Mouse (Mus musculus): ENCODE results near the gene Zbtb44.
A peak's percentile ranks its signal among the peaks of the same experiment; 100 is the strongest.

Zbtb44 gene

DNA sequence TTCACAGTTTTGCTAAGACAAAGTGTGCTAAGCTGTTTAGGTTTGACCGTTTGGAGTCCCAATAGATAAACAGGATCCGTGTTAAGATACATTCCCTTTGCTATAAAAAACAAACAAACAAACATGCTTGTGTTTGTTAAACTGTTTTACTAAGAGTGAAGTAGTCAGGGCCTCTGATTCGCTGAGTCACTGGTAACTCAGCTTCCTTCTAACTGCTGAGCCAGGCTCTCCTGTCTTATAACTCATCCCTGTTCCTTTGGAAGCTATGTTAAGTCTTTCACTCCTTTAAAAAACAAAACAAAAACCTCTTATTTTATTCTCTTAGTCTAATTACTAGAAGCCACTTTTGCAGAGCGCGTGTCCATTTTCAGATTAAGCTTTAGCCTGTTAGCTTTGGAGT lies 41.8 kb downstream of the Zbtb44 start:
- no peak for DNase-seq

DNA sequence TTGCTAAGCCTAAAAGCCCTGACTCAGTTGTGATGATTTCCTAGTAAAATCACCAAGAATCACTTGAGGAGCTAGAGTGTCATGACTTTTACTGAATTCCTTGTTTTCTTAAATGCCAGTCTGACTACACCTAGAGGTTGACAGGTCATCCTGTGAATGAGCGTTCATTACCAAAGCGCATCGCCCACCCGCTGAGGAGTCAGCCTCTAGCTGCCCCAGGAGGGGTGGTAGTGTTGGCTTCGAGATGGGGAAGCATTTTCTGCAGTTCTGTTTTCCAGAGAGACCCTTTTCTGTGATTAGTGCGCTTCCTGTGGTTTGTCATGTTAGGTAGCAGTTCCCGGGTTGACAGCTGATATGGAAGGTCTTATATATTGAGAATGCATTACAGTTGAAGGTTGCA lies 43.4 kb downstream of the Zbtb44 start:
- no peak for DNase-seq

DNA sequence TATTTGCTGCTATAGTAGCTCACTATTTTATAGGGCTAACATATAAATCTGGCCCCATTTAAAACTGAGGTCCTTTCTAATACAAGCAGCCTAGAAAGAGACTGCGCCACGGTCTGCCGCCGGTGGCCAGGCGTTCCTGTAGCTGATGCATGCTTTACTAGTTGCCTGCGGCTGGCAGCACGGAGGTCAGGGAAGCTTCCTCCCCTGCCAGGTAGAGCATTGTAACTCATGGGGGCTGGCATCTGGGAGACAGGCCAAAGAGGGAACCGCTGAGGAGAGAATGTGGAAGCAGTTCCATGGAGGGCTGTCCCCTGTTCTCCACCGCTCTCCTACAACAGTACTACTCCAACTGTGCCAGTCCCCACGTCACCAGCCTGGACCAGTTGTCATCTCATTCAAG lies 44.4 kb downstream of the Zbtb44 start:
- DNase-seq: no peak

DNA sequence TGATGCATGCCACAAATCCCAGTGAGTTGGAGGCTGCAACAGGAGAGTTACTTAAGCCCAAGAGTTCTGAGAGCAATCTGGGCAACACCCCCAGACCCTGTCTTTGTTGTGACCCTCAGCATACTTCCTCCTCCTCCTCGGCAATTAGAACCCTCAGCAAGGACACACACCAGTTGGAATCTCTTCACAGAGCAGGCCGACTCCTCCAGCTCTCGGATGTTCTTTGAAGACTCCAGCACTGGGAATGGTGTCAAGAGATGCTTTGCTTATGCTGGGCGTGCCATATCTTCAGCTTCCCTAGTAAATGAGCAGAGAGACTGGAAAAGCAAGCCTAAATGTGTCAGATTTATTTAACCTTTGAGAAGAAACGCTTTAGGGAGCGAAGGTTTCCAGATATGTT lies 50.3 kb downstream of the Zbtb44 start:
- no peak for DNase-seq

DNA sequence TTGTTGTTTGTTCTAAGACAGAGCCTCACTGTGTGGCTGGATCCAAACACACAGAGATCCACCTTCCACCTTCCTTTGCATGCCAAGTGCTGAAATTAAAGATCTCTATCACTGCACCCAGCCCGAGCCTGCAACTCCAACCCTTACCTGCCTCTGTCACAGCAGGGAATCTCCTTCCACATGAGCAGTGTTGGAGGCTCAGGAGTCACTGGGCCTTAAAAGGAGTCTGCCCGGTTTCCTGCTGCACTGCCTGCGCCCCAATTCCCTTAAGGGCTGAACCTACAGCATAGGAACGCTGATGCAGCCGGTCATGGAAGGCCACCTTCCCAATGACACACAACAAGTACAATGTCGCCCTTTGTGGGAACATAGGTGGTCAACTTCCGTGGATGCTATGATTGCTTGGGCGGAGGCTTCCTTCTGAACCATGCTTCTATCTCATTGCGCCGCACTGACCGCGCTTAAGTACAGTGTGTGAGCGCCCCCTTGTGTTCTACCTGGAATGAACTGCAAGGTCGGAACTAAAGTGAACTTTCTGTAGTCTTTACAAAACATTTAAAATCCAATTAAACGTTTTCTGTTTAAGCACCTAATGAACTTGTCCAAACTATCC lies 51.7 kb downstream of the Zbtb44 start:
- peak; percentile 50 for DNase-seq

DNA sequence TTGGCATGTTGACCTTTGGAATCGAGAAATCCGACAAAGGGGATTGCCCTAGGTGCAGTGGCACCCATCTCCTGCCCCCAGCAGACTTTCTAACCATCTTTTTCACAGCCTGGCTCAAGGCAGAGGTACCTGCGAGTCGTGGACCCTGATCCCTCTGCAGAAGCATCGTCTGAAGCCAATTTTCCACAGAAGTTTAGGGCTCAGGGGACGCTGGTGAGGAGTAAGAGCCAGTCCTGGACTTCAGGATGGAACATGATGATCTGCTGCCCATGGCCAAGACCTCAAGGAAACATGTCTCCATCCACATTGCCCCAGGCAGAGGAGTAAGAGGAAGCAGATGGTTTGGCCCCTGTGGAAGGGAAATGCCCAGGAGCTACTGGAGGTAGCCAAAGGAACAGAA lies 52.3 kb downstream of the Zbtb44 start:
- DNase-seq: no peak

DNA sequence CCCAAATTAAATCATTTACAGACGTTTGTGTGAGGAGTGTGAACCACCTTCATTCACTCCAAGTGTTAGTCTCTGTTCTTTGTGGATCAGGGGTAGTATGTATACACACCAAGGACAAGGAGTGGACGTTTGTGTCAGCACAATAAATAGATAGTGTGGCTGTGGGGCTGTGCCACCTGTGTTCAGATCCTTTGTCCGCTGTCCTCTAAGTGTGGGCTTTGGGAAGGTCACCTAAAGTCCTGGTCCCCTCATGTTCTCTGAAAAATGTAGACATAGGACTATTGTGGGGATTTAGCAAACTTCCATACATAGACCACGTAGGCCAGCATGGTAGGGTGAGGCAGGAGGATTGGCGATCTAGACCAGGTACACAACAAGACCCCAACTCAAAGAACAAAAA lies 55.1 kb downstream of the Zbtb44 start:
- no peak for DNase-seq

DNA sequence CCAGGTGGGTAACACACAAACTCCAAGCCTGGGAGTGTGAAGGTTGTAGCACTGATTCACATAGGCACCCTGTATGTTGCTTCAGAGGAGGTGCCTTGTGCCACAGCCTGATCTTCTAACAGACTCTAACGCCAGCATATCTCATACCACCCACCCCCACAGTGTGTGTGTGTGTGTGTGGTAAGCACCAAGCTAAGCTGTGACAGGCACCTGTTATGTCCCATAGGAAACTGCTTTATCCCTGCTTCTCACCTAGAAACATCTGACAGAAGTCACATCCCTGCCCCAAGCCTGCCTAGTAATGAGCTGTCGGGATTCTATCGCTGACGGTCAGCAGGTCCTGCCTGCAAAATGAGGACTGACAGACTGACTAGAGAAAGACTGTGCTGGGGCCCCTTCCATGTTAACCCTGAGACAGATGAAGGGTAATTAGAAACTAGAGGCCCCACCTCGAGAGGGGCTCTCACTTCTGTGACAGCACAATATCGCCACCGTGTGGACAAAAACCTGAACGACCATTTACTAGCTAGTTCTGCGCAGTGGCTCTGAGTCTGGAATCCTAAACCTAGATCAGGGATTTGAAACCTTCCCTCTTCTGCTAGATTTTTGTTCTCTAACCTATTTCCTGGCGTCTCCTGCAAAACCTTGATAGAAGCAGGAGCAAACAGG lies 55.8 kb downstream of the Zbtb44 start:
- DNase-seq: no peak

DNA sequence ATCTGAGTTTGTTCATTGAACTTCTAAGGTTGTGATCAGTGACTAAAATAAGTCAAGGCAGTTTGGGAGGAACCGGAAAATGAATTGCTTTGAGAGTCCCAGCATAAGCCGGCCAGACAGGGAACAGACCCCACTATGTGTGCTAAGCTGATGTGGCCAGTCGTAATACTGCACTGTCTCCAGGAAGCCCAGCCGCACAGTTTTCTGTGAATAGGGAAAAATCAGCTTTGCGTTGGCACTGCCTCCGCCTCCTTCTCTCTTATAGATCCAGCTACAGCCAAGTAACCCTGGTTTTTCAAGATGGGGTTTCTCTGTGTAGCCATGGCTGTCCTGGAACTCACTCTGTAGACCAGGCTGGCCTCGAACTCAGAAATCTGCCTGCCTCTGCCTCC lies 56.3 kb downstream of the Zbtb44 start:
- no peak for DNase-seq

DNA sequence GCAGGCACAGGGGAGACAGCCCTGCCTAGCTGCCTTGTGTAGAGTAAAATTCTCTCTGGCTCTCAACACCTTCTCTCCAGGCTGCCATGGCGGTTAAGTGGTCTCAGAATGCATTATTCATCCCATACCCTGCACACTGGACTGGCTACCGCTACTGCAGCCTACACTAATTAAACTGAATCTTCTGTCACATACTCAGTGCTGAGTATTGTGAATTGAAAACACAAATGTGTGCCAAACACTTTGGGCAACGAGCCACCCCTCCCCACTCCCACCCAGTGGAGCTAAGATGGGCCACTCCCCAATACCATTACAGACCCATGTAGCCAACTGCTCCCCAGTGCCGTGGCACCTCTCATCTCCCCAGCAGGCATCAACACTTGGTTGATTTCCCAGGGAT lies 57.0 kb downstream of the Zbtb44 start:
- DNase-seq: no peak

DNA sequence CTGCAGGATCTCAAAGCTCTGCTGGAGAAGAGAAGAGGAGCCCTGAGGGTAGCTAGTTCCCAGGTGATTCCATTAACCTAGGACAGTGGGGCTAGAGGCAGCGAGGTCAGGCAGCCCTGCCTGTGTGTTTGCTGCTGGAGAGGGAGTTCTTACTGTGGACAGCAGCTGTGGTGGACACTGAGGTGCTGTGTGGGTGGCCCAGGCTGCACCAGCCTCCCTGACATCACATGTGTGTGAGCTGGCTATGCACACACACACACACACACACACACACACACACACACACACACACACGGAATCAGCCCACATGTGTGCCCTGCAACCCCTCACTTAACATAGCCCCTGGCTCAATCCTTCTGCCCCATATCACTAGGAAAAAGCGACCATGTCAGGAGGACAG lies 57.7 kb downstream of the Zbtb44 start:
- no peak for DNase-seq

DNA sequence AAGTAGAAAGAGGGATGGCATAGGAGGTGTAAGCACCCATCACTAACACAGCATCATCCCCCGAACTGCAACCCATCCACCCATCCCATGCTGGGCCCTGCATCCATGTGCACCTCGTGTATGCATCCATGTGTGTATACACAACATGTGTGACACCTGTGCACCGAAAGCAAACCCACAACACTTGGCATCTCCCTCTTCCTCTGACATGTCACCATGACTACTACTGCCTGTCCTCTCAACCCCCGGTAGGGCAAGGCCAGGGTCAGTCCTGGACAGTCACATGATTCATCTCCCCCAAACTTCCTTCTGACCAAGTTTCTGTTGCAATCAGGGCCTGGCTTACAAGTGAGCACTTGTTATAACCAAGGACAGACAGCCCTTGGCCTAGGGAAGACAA lies 58.4 kb downstream of the Zbtb44 start:
- no peak for DNase-seq

DNA sequence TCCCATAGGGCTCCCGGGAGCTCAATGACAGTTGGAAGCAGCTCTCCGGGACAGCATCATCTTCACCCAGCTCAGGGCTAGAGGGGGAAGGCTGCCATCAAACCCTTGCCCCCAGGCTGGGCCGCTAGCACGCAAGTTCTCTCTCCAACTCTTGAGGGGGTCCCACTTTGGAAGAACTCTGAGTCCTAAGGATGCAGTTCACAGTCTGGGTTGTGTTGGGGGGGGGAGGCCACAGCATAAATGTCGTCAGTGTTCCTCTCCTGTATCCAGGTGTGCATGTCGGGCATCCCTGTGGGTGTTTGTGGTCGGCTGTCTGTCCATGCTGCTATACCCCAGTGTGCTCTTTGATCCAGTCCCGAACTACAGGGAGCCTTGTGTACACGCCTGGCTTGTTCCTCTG lies 59.1 kb downstream of the Zbtb44 start:
- DNase-seq: no peak

DNA sequence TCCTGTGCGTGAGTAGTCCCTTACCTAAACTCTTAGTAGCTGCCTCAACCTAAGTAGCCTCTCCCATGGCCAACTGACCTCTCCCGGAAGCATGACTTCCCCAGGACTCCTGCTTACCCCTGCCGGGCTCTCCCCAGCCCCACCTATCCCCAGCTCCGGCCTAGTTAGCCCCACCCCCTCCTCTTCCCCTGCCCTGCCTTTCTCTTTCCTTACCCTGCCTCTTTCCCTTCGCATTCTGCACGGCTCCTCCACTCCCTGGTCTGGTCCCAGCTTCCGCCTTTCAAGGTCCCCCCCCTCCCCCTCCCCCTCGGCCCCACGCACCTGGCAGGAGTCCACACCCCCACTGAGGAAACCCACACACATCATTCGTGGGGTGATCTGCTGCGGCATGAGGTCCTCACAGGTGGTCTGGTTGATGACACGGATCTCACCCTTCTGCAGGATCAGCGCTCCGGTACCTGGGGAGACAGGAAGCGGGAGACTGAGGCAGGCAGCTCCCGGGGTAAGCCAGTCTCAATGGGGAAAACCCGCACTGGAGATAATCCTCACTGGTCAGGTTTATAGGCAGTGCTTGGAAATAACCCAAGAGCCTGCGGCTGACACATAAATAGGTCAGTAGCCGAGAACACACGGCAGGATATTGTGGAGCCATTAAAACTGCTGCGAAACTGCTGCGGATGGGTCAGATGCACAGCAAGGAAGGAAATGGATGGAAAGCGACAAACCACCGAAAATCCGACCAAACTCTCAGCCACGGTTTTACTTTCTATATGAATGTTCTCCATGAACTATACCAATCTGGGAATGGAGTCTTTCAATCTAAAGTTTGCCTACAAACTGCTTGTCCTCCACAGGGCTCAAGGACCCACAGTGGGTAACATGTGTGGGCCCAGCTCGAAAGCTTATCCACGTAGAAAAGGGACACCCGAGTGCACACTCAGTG lies 59.9 kb downstream of the Zbtb44 start:
- peak; percentile 57 for DNase-seq

DNA sequence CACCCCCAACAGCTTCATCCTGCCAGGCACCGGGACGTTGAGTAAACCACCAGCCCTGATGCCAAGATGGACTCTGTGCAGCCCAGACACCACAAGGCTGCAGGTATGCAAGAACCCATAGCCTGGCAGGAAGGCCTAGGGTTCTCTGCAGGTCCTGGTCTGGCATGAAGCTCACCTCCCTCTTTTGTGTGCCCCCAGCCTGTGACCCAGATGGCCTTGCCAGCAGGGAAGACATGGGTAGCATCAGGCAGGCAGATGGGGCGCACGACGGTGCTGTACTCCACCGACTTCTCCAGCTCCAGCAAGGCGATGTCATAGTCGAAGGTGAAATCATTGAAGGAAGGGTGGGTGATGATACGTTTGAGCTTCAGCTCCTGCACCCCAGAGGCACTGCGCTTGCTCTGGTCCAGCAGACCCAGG lies 60.7 kb downstream of the Zbtb44 start:
- DNase-seq: peak; percentile 71

DNA sequence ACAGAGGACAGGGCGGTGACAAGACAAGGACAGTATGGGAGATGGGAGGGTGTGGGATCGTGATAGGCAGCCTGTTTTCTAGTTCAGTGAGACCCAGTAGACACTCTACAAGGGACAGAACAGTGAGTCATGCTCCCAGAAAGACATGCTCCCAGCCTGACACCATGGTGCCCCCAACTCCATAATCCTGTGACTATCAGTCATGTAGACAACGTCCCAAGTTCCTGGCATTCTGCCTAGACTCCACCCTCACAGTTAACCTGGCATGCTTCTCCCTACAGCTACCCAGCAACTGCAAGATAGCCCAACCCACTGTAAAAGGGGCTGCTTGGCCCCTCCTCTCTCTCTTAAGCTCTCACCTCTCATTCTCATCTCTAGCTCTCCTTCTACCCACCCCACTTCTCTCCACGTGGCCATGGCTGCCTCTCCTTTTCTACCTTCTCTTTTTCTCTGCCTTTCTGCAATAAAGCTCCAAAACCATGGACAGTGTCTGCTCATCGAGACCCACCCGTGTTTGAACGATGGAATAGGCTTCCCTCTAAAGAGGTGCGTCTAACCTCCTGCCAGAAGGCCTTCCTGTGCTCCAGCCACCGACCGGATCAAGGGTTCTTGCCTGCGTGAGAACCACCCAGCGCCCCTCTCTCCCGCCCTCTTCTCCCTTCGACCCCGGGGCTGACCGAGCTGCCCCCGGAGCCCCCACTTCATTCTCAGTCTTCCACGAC lies 61.8 kb downstream of the Zbtb44 start:
- no peak for DNase-seq

DNA sequence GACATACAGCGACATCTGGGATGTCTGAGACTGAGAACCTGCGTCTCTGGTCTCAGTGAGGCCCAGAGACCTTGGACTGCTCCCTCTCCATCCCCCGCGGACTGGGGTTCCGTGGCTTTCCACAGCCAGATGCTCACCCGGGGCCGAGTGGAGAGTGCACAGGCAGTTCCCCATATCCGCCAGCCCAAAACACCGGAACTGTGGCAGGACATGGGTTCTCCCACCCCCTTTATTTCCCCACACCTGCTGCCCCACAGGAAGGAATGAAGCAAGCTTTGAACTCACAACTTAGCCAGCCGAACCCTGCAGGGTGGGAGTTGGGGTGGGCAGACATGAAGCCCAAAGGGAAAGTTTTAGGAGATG lies 62.4 kb downstream of the Zbtb44 start:
- DNase-seq: no peak

DNA sequence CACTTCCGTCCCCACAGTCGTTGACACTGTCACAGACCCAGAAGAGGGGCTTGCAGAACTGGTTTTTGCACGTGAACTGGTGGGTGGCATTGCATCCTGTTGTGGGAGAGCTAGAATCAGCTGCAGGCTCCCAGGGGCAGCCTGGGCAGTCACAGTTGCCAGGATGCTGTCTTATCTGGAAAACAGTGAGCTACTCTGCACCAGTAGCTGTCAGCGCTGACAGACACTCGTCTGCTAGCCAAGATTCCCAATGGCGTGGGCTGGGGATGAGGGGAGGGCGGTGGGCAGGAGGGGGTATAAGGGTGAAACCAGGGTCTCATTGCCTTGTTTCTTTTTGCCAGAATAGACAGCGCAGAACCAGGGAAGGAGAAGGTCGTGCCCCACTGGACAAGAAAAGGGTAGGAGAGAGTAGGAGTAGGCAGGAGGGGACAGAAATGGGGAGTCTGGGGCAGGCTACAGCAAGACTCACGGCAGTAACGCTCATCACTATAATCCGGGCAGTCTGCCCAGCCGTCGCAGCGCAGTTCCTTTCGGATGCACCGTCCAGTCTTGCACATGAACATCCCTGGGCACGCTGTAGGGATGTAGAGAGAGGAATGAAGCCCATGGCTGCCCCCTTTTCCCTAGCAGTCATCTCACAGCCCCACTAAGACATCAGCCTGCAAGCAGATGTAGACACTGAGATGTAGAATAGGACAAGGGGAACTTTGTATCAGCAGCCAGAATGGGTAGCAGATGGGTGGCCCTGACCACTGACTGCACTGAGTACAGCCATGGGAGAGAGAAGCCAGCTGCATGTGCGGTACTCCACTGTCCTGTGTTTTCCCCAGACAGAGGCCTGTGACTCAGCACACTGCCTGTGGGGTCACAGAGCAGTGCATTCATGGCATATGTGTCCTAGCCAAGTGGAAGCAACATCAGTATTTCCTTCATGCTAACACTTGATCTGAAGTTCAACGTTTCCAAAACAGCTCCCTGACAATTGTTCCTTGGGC lies 66.9 kb downstream of the Zbtb44 start:
- DNase-seq: no peak

DNA sequence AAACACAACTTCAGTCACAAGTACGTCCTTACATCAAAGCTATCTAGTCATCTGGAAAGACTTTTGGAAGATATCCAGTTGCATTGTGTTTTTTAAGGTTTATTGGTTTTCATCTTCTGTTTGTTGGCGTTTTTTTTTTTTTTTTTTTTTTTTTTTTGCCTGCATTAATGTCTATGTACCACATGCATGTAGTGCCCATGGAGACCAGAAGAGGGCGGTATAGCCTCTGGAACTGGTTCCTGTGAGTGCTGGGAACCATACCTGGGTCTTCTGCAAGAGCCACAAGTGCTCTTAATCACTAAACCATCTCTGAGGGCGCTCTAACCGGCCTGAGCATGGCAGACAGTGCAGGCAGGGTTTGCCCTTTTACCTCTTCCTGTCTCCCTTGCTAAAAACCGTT lies 67.7 kb downstream of the Zbtb44 start:
- no peak for DNase-seq

DNA sequence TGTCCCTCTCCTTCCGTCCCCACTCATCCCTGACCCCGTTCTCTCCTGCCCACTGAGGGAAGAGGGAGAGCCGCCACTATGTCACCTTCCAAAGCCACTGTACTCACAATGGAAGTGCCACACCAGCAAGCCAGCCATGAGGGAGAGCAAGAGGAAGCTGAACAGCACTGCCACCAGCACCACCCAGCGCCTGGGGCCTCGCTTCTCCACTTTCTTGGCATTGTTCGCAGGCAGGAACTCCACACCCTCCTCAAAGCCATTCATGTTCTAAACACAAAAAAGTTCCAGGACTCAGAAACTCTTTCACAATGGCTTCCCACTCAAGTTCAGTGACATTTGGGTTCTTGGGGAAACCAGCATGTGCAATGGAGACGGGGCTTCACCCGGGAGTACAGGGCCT lies 78.0 kb downstream of the Zbtb44 start:
- no peak for DNase-seq

DNA sequence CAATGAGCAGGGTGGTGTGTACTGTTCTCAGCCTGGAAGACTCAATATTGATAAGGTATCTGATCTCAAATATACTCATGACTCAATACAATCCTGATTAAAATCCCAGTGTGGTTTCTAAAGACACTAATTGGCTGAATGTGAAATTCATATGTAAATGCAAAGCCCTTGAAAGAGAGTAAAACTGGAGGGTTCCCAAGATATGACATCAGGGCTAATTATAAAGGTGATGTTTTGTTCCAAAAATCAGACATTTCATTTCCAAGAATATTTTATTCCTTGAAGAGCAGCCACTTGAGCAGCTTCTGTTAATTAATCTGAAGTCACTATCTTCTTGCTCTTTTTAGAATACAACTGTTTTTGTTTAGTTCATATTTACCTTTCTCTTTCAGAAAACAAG lies 85.1 kb downstream of the Zbtb44 start:
- no peak for DNase-seq

DNA sequence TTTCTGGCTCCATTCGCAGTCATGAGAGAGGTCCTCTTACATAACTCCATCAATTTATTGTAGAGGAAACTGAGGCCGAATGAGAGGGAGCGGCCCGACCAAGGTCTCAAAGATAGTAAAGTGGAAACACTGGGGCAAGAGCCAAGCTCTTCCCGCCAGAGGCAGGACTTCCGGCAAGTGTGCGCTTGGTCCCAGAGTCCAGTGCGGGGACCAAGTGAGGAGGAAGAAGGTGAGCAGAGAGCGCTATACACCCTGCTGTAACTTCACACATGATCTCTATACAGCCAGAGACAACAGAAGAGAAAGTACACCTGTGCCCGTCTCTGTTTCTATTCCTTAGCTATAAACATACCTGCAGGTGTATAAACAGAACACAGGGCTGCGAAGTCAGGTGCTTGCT lies 86.6 kb downstream of the Zbtb44 start:
- no peak for DNase-seq

All from cerebellum, adult 11-12 months (tissue).